Mouse (Mus musculus) monocyte, adult 5-6 weeks (primary cell): ENCODE data around the gene Sdc3. TPM values are rescaled to one million over a fixed set of nuclear protein-coding genes. Genes with fewer than 3 reads are reported as not detected.

ENCODE experiments used
- ATAC-seq: fragments of 153-309, 156-312 bp; replicated peaks from 2 replicates; pipeline ENCODE4 v1.8.0; 2017; ENCODE audit warnings: mild to moderate bottlenecking; ENCODE audit not compliant: low TSS enrichment, insufficient number of reproducible peaks, severe bottlenecking, poor library complexity, low FRiP score
- total RNA-seq: library from RNA; stranded (forward); fragments of 200-1000, 200-491, 200-594 nt; gene quantifications from 3 replicates; pipeline ENCODE4 v1.2.3, GENCODE M21; 2017

Sdc3 gene
- 16.3 to 46.3 TPM (median 22.3 TPM) in 3 replicates for total RNA-seq

DNA sequence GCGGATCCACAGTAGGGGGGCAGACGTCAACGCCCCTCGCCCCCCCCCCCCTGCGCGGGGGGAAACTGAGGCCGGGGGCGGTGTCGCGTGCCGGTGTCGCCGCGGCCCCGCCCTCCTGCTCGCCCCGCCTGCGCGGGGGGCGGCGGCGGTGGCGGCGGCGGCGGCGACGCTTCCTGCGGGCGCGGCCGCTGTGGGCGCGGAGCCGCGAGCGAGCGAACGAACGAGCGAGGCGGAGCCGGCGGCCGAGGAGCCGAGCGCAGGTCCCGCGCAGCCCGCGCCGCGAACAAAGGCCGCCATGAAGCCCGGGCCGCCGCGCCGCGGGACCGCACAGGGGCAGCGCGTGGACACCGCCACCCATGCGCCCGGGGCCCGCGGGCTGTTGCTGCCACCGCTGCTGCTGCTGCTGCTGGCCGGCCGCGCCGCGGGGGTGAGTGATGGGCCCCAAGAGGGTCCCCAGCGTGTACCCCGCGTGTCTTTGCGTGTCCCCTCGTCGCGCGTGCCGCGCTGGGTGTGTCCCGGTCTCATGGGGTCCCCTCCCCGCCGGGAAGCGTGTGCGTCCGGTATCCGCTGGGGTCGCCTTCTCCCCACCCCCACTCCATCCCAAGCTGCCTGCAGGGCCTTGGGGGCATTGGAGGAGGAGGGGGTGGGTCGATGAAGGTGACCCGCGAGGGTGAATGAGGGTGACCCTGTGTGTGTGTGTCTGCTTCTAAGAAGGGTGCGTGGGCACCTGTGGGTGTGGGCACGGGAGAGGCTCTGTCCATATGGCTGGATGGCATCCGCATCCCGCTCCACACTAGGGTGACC lies at the start of gene Sdc3:
Gene Sdc3, plus strand, starts transcription at position 162 of the 804 bp plus-strand sequence.
- no peak for ATAC-seq

DNA sequence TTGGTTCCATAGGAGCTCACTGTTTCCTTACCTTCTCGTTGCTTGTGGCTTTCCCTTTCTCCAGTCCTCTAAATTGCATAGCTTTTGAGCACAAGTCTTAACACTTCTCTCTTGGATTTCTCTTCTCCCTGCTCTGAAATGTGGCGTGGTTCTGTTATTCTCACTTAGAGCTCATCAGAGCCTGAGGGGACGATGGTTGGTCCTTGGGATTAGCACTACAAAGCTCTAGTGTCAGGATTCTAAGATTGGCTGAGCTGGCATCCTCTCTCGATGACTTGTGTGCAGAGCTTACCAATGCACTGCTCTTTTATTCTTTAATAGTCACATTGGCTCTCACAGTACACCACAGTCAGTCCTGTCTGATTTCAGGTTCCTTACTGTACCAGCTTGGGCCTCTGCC lies 48.3 kb upstream of the Sdc3 start:
- no peak for ATAC-seq

- ATAC-seq: no peak
Observed at GRCm38 (mm10) chr4:130745561-130746306, 46.6 kb upstream of the Sdc3 start.

DNA sequence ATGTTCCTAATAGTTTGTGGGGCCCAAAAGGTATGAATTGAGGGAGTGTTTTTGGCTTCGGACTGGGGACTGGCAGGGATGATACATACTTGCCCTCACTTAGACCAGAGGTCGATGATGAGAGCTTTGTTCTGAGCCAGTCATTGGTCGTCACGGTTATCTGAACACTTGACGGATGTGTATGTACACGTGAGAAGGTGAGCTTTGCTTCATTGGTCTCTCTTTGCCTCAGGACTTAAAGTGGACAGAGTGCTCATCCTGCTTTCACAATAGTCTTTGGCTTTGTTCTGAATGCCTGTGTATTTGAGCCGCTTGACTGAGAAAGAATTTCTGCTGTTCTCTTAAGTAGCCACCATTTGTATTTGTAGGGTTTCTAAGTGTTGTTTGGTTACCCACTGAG lies 42.8 kb upstream of the Sdc3 start:
- no peak for ATAC-seq

DNA sequence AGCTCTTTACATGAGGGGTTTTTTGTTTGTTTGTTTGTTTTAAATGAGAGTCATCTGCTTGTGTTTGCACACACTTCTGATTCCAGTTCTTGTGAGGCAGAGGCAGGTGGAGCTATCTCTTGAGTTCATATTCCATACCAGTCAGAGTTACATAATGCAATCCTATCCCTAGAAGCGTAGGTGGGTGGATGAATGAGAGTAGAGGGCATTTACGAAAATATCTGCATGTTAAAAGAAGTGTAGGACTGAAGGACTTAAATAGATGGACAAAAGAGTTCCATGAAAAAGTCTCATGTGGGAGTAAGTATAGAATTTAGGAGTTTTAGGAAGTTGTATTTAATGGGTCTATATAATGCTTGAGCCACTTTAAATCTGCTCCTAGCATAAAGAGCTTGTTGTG lies 40.4 kb upstream of the Sdc3 start:
- no peak for ATAC-seq

- no peak for ATAC-seq
Observed at GRCm38 (mm10) chr4:130752591-130752990, 39.7 kb upstream of the Sdc3 start.

DNA sequence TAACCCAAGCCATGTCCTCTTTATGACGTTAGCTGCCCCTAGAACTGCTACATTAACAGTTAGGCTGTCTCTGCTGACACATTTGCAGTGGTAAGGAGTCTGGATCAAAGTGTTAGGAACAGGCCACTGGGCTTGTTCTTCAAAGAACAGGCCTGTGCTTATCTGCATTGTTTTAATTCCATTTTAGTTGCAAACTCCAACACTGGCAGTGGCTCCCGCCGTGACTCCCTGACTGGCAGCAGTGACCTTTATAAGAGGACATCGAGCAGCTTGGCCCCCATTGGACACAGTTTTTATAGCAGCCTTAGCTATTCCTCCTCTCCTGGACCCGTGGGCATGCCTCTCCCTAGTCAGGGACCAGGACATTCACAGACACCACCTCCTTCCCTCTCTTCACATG lies 38.6 kb upstream of the Sdc3 start:
- no peak for ATAC-seq

- ATAC-seq: no peak
Observed at GRCm38 (mm10) chr4:130754776-130755175, 37.6 kb upstream of the Sdc3 start.

DNA sequence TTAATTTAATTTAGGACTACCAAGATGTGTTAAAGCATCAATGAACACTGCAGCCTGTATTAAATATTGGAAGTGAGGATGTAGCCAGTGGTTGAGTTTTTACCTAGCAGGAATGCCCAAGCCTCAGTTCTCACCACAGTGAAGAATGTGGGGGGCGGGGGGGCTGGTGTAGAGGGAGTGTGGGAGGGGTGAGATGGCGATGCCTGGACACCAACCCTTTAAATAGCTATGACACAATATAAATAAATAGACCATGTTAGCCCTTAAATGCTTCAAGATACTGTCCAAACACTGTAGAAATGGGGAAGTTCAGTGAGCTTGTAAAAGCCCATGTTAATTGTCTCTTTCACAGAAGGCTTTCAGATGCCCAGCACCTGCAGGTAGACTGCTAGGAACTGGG lies 32.5 kb upstream of the Sdc3 start:
- no peak for ATAC-seq

DNA sequence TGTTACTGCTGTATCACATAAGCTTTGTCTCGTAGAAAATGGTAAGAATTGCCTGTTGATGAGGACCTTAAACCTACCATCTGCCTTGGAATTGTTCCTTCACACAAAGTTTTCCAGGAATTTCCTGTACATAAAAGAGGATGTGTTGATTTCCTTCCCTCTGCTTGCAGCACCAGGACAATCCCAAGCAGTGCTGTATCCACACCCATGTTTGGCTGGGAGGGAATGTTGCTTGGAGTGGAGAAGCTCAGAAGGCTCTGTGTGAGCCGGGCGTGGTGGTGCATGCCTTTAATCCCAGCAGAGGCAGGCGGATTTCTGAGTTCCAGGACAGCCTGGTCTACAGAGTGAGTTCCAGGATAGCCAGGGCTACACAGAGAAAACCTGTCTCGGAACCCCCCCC lies 30.5 kb upstream of the Sdc3 start:
- ATAC-seq: no peak

GRCm38 (mm10) chr4:130765399-130766160 lies 26.8 kb upstream of the Sdc3 start:
- no peak for ATAC-seq

DNA sequence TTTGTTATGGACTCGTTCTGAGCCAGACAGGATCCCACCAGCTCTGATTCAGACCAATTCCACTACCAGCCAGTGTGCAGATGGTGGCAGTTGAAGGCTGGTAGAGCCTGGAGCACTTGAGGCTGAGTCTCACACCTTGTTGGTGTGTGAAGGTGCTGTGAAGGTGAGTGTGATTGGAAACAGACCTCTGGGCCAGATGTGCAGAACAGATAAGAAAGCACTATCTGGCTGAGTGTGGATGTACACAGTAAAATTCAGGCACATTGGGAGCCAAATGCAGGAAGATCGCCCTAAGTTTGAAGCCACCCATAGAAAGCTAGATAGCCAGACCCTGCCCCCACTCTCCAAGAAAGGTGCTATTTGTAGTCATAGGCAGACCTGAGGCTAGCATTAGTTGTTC lies 25.9 kb upstream of the Sdc3 start:
- ATAC-seq: no peak

DNA sequence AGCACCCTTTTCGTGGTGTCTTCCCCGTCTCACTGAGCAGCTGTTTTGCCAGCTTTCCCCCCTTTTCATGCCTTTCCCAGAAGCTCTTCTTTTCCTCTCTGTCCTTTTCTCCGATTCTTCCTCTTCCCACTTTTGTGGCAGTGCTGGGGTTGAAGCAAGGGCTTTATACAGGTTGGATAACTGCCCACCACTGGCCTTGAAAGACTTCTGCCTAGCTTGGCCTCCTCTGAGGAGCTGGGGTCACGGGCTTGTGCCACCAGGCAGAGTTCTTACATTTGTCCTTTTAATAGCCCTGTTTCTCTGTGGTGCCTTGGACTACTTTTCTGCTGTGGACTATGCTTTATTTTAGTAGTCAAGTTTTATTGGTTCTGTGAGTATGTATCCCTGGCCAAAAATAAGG lies 25.4 kb upstream of the Sdc3 start:
- no peak for ATAC-seq

- no peak for ATAC-seq
Observed at GRCm38 (mm10) chr4:130773899-130774298, 18.4 kb upstream of the Sdc3 start.

DNA sequence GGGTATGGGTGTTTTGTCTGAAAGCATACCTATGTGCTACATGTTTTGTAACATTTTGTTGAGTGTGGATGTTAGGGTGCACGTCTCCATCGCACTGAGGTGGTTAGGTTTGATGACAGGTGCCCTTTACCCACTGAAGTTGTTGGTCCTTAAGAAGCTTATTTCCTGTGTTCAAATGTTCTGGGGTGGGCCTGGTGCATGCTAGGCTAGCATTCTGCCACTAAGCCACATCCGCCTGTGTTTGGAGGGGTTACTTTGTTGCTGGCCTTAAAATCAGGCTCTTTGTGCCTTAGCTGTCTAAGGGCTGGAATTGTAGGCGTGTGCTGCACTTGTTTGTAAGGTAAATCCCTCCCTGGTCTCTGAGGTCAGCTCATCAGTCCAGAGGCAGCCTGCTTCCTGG lies 17.5 kb upstream of the Sdc3 start:
- ATAC-seq: no peak

DNA sequence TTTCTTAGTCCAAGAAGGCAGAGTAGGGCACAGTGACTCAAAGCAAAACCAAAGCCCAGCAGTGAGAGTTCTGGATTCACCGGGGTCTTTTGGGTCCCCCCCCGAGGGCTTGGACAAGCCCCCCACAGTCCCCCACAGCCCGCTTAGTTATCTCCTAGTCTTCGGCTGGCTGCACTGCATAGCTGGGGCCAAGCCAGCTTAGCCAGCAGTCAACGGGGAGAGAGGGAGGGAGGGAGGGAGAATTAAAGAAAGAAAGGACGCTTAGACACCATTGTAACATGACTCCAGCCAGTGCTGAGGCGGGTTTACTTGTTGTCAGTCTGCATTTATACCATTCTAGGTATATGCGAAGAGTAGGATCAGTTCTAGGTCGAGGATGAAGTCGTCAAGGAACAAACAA lies 14.7 kb upstream of the Sdc3 start:
- no peak for ATAC-seq

- no peak for ATAC-seq
Observed at GRCm38 (mm10) chr4:130779037-130779436, 13.3 kb upstream of the Sdc3 start.

DNA sequence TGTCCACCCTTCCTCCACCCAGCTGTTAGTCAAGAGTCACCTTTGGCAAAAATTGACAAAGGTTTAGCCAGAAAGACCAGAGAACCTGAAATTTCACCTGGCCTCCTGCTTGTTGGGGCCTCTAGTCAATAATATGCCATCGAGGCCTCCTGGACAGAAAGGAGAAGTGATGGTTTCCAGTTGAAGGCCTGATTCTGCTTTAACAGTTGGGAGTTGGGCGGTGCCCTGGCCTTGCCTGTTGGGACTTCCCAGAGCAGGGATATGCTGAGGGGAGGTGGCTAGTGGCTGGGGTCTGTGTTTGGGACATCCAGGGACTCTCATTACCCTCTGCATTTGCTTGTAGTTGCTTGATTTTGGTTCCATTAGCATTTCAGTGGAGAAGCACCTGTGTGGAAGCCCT lies 9.8 kb upstream of the Sdc3 start:
- ATAC-seq: 0 out of 2 replicates have a peak, but pooled peaks have one; percentile 24

DNA sequence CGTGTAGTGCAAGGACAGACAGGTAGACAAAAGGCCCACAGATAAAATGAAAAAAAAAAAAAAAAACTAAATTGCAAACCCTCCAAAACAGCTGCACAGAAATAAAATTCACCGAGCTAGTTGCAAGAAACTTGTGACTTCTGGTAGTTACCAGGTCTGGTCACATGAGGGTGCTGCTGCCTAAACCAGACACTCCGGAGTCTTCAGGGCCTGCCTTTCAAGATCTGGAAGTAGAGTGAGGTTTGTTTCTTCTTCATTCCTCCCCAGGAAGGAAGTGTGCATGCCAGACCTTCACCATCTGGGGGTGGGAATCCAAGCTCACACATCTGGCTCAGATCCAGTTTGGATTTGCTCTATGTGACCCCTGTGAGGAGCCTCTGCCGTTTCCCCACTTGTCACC lies 7.6 kb upstream of the Sdc3 start:
- ATAC-seq: 0 out of 2 replicates have a peak, but pooled peaks have one; percentile 29
